In genomic region chr8:48842991-48843930, GRCm38 (mm10) we compare ENCODE assay signal across 9 mouse cellular contexts. TPM values are rescaled to one million over a fixed set of nuclear protein-coding genes. Genes with fewer than 3 reads are reported as not detected.
DNase-seq lines count a peak whose midpoint lies in the region; ATAC-seq and TF ChIP-seq lines count a peak whose summit lies in the region.
"Had no signal": no experiment of that assay in that cellular context is flagged by ENCODE, and none has a peak within 500 bp of the region (broad histone marks: within the 10 kb centered on the region; RNA-seq: fewer than 3 reads in every experiment).

No protein-coding gene starts in this region.

- H3K9ac ChIP-seq in liver, embryonic 12.5 days: peak overlapping the region; percentile 46; the same call in 1 of the 2 replicates

- no peaks in the 10 kb centered on the region for H3K36me3 ChIP-seq in erythroblast, embryonic 14.5 days (ENCODE audit: control insufficient read depth)
- H3K36me3 ChIP-seq in liver, embryonic 12.5 days: no peaks in the 10 kb centered on the region

- peak overlapping the region; percentile 65 for H3K4me2 ChIP-seq in liver, embryonic 12.5 days

- no peak for ATAC-seq in erythroblast, adult 5-6 weeks (replicated peaks; ENCODE audit: low FRiP score, poor library complexity, severe bottlenecking)
- peak; percentile 46 for ATAC-seq in liver, embryonic 12.5 days

- peak overlapping the region; percentile 36; the same call in 1 of the 2 replicates for H3K27ac ChIP-seq in liver, embryonic 12.5 days
- H3K27ac ChIP-seq in olfactory bulb, adult 2 months (ENCODE audit: insufficient read depth, low read depth, low read length): peak overlapping the region; percentile 90

- DNase-seq in embryo, embryonic 11.5 days (ENCODE audit: low read depth, low spot score): peak; percentile 51
- DNase-seq in heart, adult 8-10 months (ENCODE audit: low spot score): peak; percentile 13
- peak; percentile 18 for DNase-seq in kidney, adult 9 months
- DNase-seq in thymus, postnatal 10 days (ENCODE audit: low spot score in 2 of 2): no peak

- WGBS in liver, embryonic 12.5 days (ENCODE audit: insufficient replicate concordance): under 1% methylated on average over 65 of the region's 93 CpGs
- under 1% methylated on average over 82 of the region's 93 CpGs for WGBS in olfactory bulb, adult 2 months

- no peak for TF ChIP-seq CTCF in olfactory bulb, adult 2 months (IDR thresholded peaks at IDR 0.05; ENCODE audit: insufficient read depth, low read depth, low read length)

- no peaks in the 10 kb centered on the region for H3K9me3 ChIP-seq in erythroblast, embryonic 14.5 days (ENCODE audit: control insufficient read depth, low read length)
- no peaks in the 10 kb centered on the region for H3K9me3 ChIP-seq in liver, embryonic 12.5 days (replicated peaks)

- H3K4me1 ChIP-seq in erythroblast, embryonic 14.5 days (ENCODE audit: control insufficient read depth): no peaks in the 10 kb centered on the region
- no peaks in the 10 kb centered on the region for H3K4me1 ChIP-seq in liver, embryonic 12.5 days
- H3K4me1 ChIP-seq in olfactory bulb, adult 2 months (ENCODE audit: control insufficient read depth, insufficient read depth, low read length): peaks cover 8% of the 10 kb centered on the region; the same call in 1 of the 2 replicates

- no peak for TF ChIP-seq POLR2A in olfactory bulb, adult 2 months (IDR thresholded peaks at IDR 0.05; ENCODE audit: insufficient read depth, low read depth, low read length)

- peak overlapping the region; percentile 55 for H3K4me3 ChIP-seq in erythroblast, embryonic 14.5 days (replicated peaks)
- peak overlapping the region; percentile 61 for H3K4me3 ChIP-seq in liver, embryonic 12.5 days
- peak overlapping the region; percentile 91 for H3K4me3 ChIP-seq in olfactory bulb, adult 2 months (ENCODE audit: insufficient read depth, low read depth, low read length)

- H3K27me3 ChIP-seq in erythroblast, embryonic 14.5 days (ENCODE audit: control insufficient read depth): peaks cover 32% of the 10 kb centered on the region
- H3K27me3 ChIP-seq in liver, embryonic 12.5 days (replicated peaks): peaks cover 59% of the 10 kb centered on the region
- H3K27me3 ChIP-seq: CH12.LX had no signal

RNA-seq across cellular contexts. Expression of gene Tenm3, which starts 0.5 kb away (rescaled TPM):
- under 0.01 TPM in 1 of 2 replicates, not detected in the other for polyA plus RNA-seq in erythroblast, embryonic 14.5 days (2012)
- not detected in 2 replicates for total RNA-seq in erythroblast, adult 5-6 weeks (2015; ENCODE audit: low replicate concordance)
- not detected in 2 replicates for total RNA-seq in erythroblast, adult 5-6 weeks (2017; ENCODE audit: low replicate concordance)
- total RNA-seq in heart, adult 8-10 months (2022): 1 to 10 TPM; 2.1 to 3.8 (median 3.2) TPM
- 5.3 and 5.9 TPM in 2 replicates for polyA plus RNA-seq in liver, embryonic 12.5 days (2016; fragmentation: Nextera tagmentation; extraction: Ambion mirVana)
- 52.2 TPM in 1 of 2 replicates, not detected in the other for polyA plus RNA-seq in olfactory bulb, adult 2 months (2012; ENCODE audit: insufficient read depth, insufficient read length, low replicate concordance, missing spikeins)

Comparison
In these comparisons a context has a peak if more than half of its experiments do, and no peak if none do; other contexts are left out.
1. DNase-seq: peak in embryo, embryonic 11.5 days (single experiment), heart, adult 8-10 months (single experiment) and kidney, adult 9 months (single experiment); none in thymus, postnatal 10 days (0 of 2).
2. Peak in every context shown above with its lines, with median percentiles within 50 percentile points of each other: H3K4me3 ChIP-seq.